Mouse (Mus musculus) MEL (cell line): ENCODE data around the gene Siah1a. TPM values are rescaled to one million over a fixed set of nuclear protein-coding genes. Genes with fewer than 3 reads are reported as not detected.

ENCODE experiments used
- DNase-seq: peaks from one replicate; pipeline ENCODE4 v3.0.0; 2011; ENCODE audit warnings: low read depth, low spot score
- H3K27ac ChIP-seq: 2 replicates; pipeline ENCODE4 v1.5.1; 2012; ENCODE audit warnings: low read depth, mild to moderate bottlenecking, control low read depth, low read length, moderate library complexity; ENCODE audit not compliant: control insufficient read depth
- H3K27me3 ChIP-seq, 2 experiments: fragments of 150-350 bp in 1 of 2; sonication (generic) in 1 of 2; 2 replicates each; pipeline ENCODE4 v1.6.1; 2012; ENCODE audit warnings: low read length in 2 of 2, mild to moderate bottlenecking in 2 of 2, improper control_type of control experiment in 1 of 2, moderate library complexity in 1 of 2; ENCODE audit not compliant: insufficient read depth in 2 of 2, control insufficient read depth in 1 of 2
- H3K36me3 ChIP-seq, 2 experiments: 2 replicates each; pipeline ENCODE4 v1.6.1; 2012 to 2014; ENCODE audit warnings: low read length in 2 of 2, improper control_type of control experiment in 1 of 2, inconsistent platforms in 1 of 2, mild to moderate bottlenecking in 1 of 2; ENCODE audit not compliant: insufficient read depth in 2 of 2, control insufficient read depth in 1 of 2
- H3K4me1 ChIP-seq, 2 experiments: fragments of 150-350 bp in 1 of 2; sonication (generic) in 1 of 2; 2 replicates each; pipeline ENCODE4 v1.6.1; 2012; ENCODE audit warnings: low read length in 2 of 2, improper control_type of control experiment in 1 of 2, mild to moderate bottlenecking in 1 of 2; ENCODE audit not compliant: insufficient read depth in 2 of 2, control insufficient read depth in 1 of 2
- H3K4me3 ChIP-seq, 2 experiments: fragments of 150-350 bp in 1 of 2; sonication (generic) in 1 of 2; 2 replicates each; pipeline ENCODE4 v1.5.1; 2012; ENCODE audit warnings: low read depth in 2 of 2, low read length in 2 of 2, mild to moderate bottlenecking in 2 of 2, moderate library complexity in 2 of 2, control low read depth in 1 of 2, improper control_type of control experiment in 1 of 2; ENCODE audit not compliant: control insufficient read depth in 1 of 2, insufficient read depth in 1 of 2
- H3K79me2 ChIP-seq: 2 replicates; pipeline ENCODE4 v1.6.1; 2012; ENCODE audit warnings: mild to moderate bottlenecking, low read length, moderate library complexity; ENCODE audit not compliant: control insufficient read depth, poor library complexity, insufficient read depth
- H3K9ac ChIP-seq: 2 replicates; pipeline ENCODE4 v1.6.1; 2012; ENCODE audit warnings: low read depth, mild to moderate bottlenecking, control low read depth, low read length, moderate library complexity; ENCODE audit not compliant: control insufficient read depth, poor library complexity, severe bottlenecking
- H3K9me3 ChIP-seq: fragments of 150-350 bp; sonication (generic); replicated peaks from 2 replicates; pipeline ENCODE4 v1.6.1; 2012; ENCODE audit warnings: mild to moderate bottlenecking, low read length, improper control_type of control experiment, moderate library complexity; ENCODE audit not compliant: insufficient read depth
- BHLHE40 ChIP-seq: IDR thresholded peaks from 2 replicates; pipeline ENCODE4 v1.6.1; 2012; ENCODE audit warnings: low read depth, mild to moderate bottlenecking, inconsistent platforms, low read length, improper control_type of control experiment, borderline replicate concordance
- CHD2 ChIP-seq: IDR thresholded peaks from 2 replicates; pipeline ENCODE4 v1.6.1; 2011; ENCODE audit warnings: low read length, improper control_type of control experiment
- CTCF ChIP-seq, 3 experiments: IDR thresholded peaks in 2 of 3; conservative IDR thresholded peaks in 1 of 3; 2 replicates each; pipeline ENCODE4 v1.5.1; 2011 to 2012; ENCODE audit warnings: low read length in 3 of 3, low read depth in 2 of 3, mild to moderate bottlenecking in 2 of 3, improper control_type of control experiment in 1 of 3, inconsistent platforms in 1 of 3, mixed read lengths in 1 of 3, moderate library complexity in 1 of 3; ENCODE audit not compliant: control insufficient read depth in 1 of 3, insufficient read depth in 1 of 3, poor library complexity in 1 of 3, severe bottlenecking in 1 of 3
- E2F4 ChIP-seq: IDR thresholded peaks from 2 replicates; pipeline ENCODE4 v1.6.1; 2011; ENCODE audit warnings: low read depth, low read length, improper control_type of control experiment, borderline replicate concordance
- ELF1 ChIP-seq: IDR thresholded peaks from 2 replicates; pipeline ENCODE4 v1.6.1; 2014; ENCODE audit warnings: low read depth, mild to moderate bottlenecking, inconsistent platforms, low read length, improper control_type of control experiment, moderate library complexity
- EP300 ChIP-seq, 2 experiments: IDR thresholded peaks; 2 replicates each; pipeline ENCODE4 v1.6.1; 2011; ENCODE audit warnings: improper control_type of control experiment in 2 of 2, low read length in 2 of 2, low read depth in 1 of 2, mild to moderate bottlenecking in 1 of 2
- GATA1 ChIP-seq: IDR thresholded peaks from 2 replicates; pipeline ENCODE4 v1.6.1; 2011; ENCODE audit warnings: low read depth, low read length, improper control_type of control experiment
- MAFK ChIP-seq: IDR thresholded peaks from 2 replicates; pipeline ENCODE4 v1.6.1; 2011; ENCODE audit warnings: low read depth, mild to moderate bottlenecking, low read length, improper control_type of control experiment, borderline replicate concordance
- MAX ChIP-seq: IDR thresholded peaks from 2 replicates; pipeline ENCODE4 v1.6.1; 2011; ENCODE audit warnings: low read length, improper control_type of control experiment
- MAZ ChIP-seq: IDR thresholded peaks from 2 replicates; pipeline ENCODE4 v1.6.1; 2012; ENCODE audit warnings: low read depth, mild to moderate bottlenecking, inconsistent platforms, low read length, improper control_type of control experiment
- MEF2A ChIP-seq: IDR thresholded peaks from 2 replicates; pipeline ENCODE4 v1.6.1; 2014; ENCODE audit warnings: low read depth, mild to moderate bottlenecking, inconsistent platforms, low read length, improper control_type of control experiment; ENCODE audit not compliant: poor library complexity, insufficient replicate concordance, severe bottlenecking; ENCODE audit errors: extremely low read depth
- MXI1 ChIP-seq: IDR thresholded peaks from 2 replicates; pipeline ENCODE4 v1.6.1; 2011; ENCODE audit warnings: mild to moderate bottlenecking, low read depth, low read length, improper control_type of control experiment
- MYC ChIP-seq: IDR thresholded peaks from 2 replicates; pipeline ENCODE4 v1.6.1; 2011; ENCODE audit warnings: low read depth, mild to moderate bottlenecking, low read length, improper control_type of control experiment, moderate library complexity
- NELFE ChIP-seq: IDR thresholded peaks from 2 replicates; pipeline ENCODE4 v1.6.1; 2011; ENCODE audit warnings: low read depth, low read length, improper control_type of control experiment
- NRF1 ChIP-seq: IDR thresholded peaks from 2 replicates; pipeline ENCODE4 v1.6.1; 2014; ENCODE audit warnings: low read depth, mild to moderate bottlenecking, inconsistent platforms, low read length, improper control_type of control experiment, moderate library complexity; ENCODE audit not compliant: poor library complexity, insufficient read depth, severe bottlenecking
- POLR2A ChIP-seq, 2 experiments: IDR thresholded peaks; 2 replicates each; pipeline ENCODE4 v1.6.1; 2011 to 2012; ENCODE audit warnings: low read length in 2 of 2, mild to moderate bottlenecking in 2 of 2, control low read depth in 1 of 2, improper control_type of control experiment in 1 of 2, low read depth in 1 of 2, moderate library complexity in 1 of 2; ENCODE audit not compliant: control insufficient read depth in 1 of 2, insufficient read depth in 1 of 2, poor library complexity in 1 of 2
- POLR2AphosphoS2 ChIP-seq: IDR thresholded peaks from 2 replicates; pipeline ENCODE4 v1.6.1; 2011; ENCODE audit warnings: low read length, improper control_type of control experiment
- POLR2AphosphoS5 ChIP-seq: IDR thresholded peaks from 2 replicates; pipeline ENCODE4 v1.6.1; 2012; ENCODE audit warnings: low read depth, borderline replicate concordance, mild to moderate bottlenecking, inconsistent platforms, low read length, moderate library complexity, mixed read lengths
- RCOR1 ChIP-seq: IDR thresholded peaks from 2 replicates; pipeline ENCODE4 v1.6.1; 2012; ENCODE audit warnings: low read depth, mild to moderate bottlenecking, inconsistent platforms, low read length, improper control_type of control experiment
- SIN3A ChIP-seq: IDR thresholded peaks from 2 replicates; pipeline ENCODE4 v1.6.1; 2012; ENCODE audit warnings: low read length, improper control_type of control experiment, inconsistent platforms
- SMC3 ChIP-seq: IDR thresholded peaks from 2 replicates; pipeline ENCODE4 v1.6.1; 2011; ENCODE audit warnings: low read depth, low read length, improper control_type of control experiment
- TBP ChIP-seq: IDR thresholded peaks from 2 replicates; pipeline ENCODE4 v1.8.0; 2011; ENCODE audit warnings: low read depth, low read length, improper control_type of control experiment
- TCF12 ChIP-seq: IDR thresholded peaks from 2 replicates; pipeline ENCODE4 v1.6.1; 2014; ENCODE audit warnings: low read depth, mild to moderate bottlenecking, inconsistent platforms, low read length, improper control_type of control experiment, moderate library complexity
- UBTF ChIP-seq: IDR thresholded peaks from 2 replicates; pipeline ENCODE4 v1.6.1; 2012; ENCODE audit warnings: low read depth, mild to moderate bottlenecking, inconsistent platforms, low read length, improper control_type of control experiment, moderate library complexity, borderline replicate concordance; ENCODE audit not compliant: insufficient read depth
- USF1 ChIP-seq: IDR thresholded peaks from 2 replicates; pipeline ENCODE4 v1.6.1; 2014; ENCODE audit warnings: low read depth, mild to moderate bottlenecking, inconsistent platforms, low read length, improper control_type of control experiment, moderate library complexity
- USF2 ChIP-seq, 2 experiments: IDR thresholded peaks; 2 replicates each; pipeline ENCODE4 v1.6.1; 2011 to 2012; ENCODE audit warnings: improper control_type of control experiment in 2 of 2, low read length in 2 of 2, borderline replicate concordance in 1 of 2, inconsistent platforms in 1 of 2, low read depth in 1 of 2, mild to moderate bottlenecking in 1 of 2; ENCODE audit not compliant: insufficient read depth in 1 of 2
- ZC3H11A ChIP-seq: IDR thresholded peaks from 2 replicates; pipeline ENCODE4 v1.6.1; 2012; ENCODE audit warnings: low read depth, mild to moderate bottlenecking, inconsistent platforms, low read length, improper control_type of control experiment
- ZNF384 ChIP-seq: IDR thresholded peaks from 2 replicates; pipeline ENCODE4 v1.6.1; 2012; ENCODE audit warnings: low read depth, mild to moderate bottlenecking, inconsistent platforms, low read length, improper control_type of control experiment
- polyA plus RNA-seq, 2 experiments: library from polyadenylated mRNA; stranded (reverse) in 1 of 2; unstranded in 1 of 2; fragments of >175 nt in 1 of 2; fragments of >200 nt in 1 of 2; gene quantifications; 2 replicates each; pipeline versions ENCODE4 v1.2.1 to v1.2.4; 2012; ENCODE audit warnings: low replicate concordance in 2 of 2, low read depth in 1 of 2; ENCODE audit not compliant: insufficient read length in 2 of 2, insufficient read depth in 1 of 2, missing spikeins in 1 of 2
- total RNA-seq: library from RNA; depleted of rRNA; stranded (reverse); fragments of 300-350 nt; gene quantifications from 2 replicates; pipeline ENCODE4 v1.2.3, GENCODE M21; 2012

Gene Siah1a
- total and polyA plus RNA-seq, 3 experiments, result 8.3 to 12.2 TPM; not detected in 1

DNA sequence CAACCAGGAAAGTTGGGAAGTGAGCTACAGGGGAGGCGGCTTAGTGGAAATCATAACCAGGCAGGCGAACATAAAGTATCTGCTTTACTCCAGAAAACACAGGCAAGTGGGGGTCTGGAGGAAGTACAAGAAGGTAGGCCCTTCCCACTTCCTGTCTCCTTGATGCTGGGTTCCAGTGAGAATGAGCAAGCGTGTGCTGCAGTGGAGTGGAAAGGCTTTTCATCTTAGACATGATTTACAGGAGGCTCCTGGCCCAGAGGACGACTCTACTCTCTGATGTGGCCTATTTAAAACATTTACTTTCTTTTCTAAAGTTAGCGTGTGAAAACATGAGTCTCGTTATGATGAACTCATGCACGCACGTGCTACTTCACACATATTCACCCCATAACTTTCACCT, 33.5 kb upstream of the Siah1a start:
- Histone ChIP-seq H3K4me1 (peaks cover 0 to 5% of the 10 kb centered on the region in 2 experiments; a peak in 1 of 4 replicates), H3K9me3 (no peaks in the 10 kb centered on the region), H3K36me3 (no peaks in the 10 kb centered on the region), H3K4me3 (no peak overlapping the region), H3K27ac (no peak overlapping the region), H3K27me3 (no peaks in the 10 kb centered on the region), H3K79me2 (no peaks in the 10 kb centered on the region), H3K9ac (no peak overlapping the region)
- DNase-seq, result no peak
- TF ChIP-seq MAX (no peak), GATA1 (no peak), ZNF384 (no peak), ELF1 (no peak), MYC (no peak), POLR2AphosphoS5 (no peak), NELFE (no peak), TBP (no peak), EP300 (IDR thresholded peaks at IDR 0.05; ENCODE audit: low read depth in 1 of 2, low read length in 2 of 2) (no peak), UBTF (no peak), E2F4 (no peak), MEF2A (no peak), POLR2AphosphoS2 (no peak), USF1 (no peak), MAZ (no peak), POLR2A (IDR thresholded peaks at IDR 0.05; ENCODE audit: control insufficient read depth in 1 of 2, insufficient read depth in 1 of 2, low read depth in 1 of 2, low read length in 2 of 2, poor library complexity in 1 of 2) (no peak), TCF12 (no peak), USF2 (IDR thresholded peaks at IDR 0.05; ENCODE audit: borderline replicate concordance in 1 of 2, insufficient read depth in 1 of 2, low read depth in 1 of 2, low read length in 2 of 2) (no peak)

DNA sequence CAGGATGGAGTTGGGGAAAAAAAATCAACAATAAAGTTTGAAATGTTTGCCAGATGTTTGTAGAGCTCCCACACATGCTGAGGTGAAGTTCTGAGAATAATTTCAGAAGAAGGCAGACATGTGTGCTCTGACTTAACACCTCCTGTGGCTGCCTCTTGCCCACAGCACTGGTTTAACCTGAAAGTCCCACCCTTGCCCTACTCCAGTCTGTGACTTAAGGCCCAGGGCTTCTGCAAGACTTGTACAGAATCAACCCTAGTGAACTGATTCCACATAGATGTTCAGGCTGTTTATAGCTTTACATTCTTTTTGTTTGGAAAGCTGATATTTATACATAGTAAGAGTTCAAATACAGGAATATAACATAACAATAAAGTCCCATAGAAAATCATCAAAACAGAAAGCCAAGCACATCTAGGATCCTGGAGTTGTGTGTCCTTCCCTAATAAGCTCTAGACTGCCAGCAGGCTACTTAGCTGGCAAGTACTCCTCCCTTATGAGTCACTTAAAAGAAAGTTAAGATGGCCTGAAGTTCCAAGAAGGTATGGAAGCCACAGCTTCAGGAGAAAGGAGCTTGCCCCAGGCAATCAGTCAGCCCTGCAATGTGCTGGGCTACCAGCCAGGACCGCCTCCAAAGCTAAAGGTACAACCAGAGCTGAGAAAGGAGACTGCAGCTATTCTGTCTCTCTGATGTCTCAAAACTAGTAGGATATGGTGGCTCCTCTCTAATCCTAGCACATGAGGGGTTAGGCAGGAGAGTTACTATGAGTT, 24.4 kb upstream of the Siah1a start:
- Histone ChIP-seq H3K36me3 (peaks cover 0 to 7% of the 10 kb centered on the region in 2 experiments; a peak in 2 of 4 replicates), H3K27me3 (no peaks in the 10 kb centered on the region), H3K9me3 (no peaks in the 10 kb centered on the region), H3K4me3 (no peak overlapping the region), H3K79me2 (no peaks in the 10 kb centered on the region), H3K9ac (no peak overlapping the region), H3K27ac (no peak overlapping the region), H3K4me1 (peaks cover 3 to 20% of the 10 kb centered on the region in 2 experiments; a peak in 3 of 4 replicates)
- no peak for TF ChIP-seq CTCF (IDR thresholded peaks at IDR 0.05 in 2 of 3, conservative IDR thresholded peaks at IDR 0.05 in 1 of 3; ENCODE audit: control insufficient read depth in 1 of 3, insufficient read depth in 1 of 3, low read depth in 2 of 3, low read length in 3 of 3, poor library complexity in 1 of 3, severe bottlenecking in 1 of 3)
- TF ChIP-seq ELF1, result no peak
- no peak for TF ChIP-seq RCOR1
- no peak for TF ChIP-seq USF1
- no peak for TF ChIP-seq MAFK
- no peak for TF ChIP-seq CHD2
- TF ChIP-seq POLR2AphosphoS5, result no peak
- TF ChIP-seq USF2 (IDR thresholded peaks at IDR 0.05; ENCODE audit: borderline replicate concordance in 1 of 2, insufficient read depth in 1 of 2, low read depth in 1 of 2, low read length in 2 of 2), result no peak
- no peak for TF ChIP-seq NRF1
- TF ChIP-seq POLR2A (IDR thresholded peaks at IDR 0.05; ENCODE audit: control insufficient read depth in 1 of 2, insufficient read depth in 1 of 2, low read depth in 1 of 2, low read length in 2 of 2, poor library complexity in 1 of 2), result no peak
- TF ChIP-seq E2F4, result no peak
- no peak for TF ChIP-seq UBTF
- TF ChIP-seq MXI1, result no peak
- no peak for TF ChIP-seq SMC3
- no peak for TF ChIP-seq MYC
- TF ChIP-seq ZC3H11A, result no peak
- no peak for TF ChIP-seq MAZ
- TF ChIP-seq MEF2A, result no peak
- TF ChIP-seq SIN3A, result no peak
- no peak for TF ChIP-seq BHLHE40
- DNase-seq, result no peak
